Mouse (Mus musculus) left cerebral cortex, adult 2 months (tissue): ENCODE measurements around the gene Ston1. TPM values are rescaled to one million over a fixed set of nuclear protein-coding genes. Genes with fewer than 3 reads are reported as not detected.

Source experiments
- DNase-seq, 2 experiments: peaks; one replicate each; pipeline ENCODE4 v3.0.0; 2021 to 2022; ENCODE audit warnings: low spot score in 2 of 2, mixed read lengths in 1 of 2; ENCODE audit errors: extremely low spot score in 1 of 2
- H3K27ac ChIP-seq: fragments of 200-600 bp; 2 replicates; pipeline ENCODE4 v1.8.1; 2022
- H3K4me3 ChIP-seq: fragments of 200-600 bp; 2 replicates; pipeline ENCODE4 v1.8.1; 2022
- CTCF ChIP-seq: fragments of 200-600 bp; IDR thresholded peaks from 2 replicates; pipeline ENCODE4 v1.8.1; 2022; ENCODE audit warnings: antibody characterized with exemption, mild to moderate bottlenecking, moderate library complexity
- intact Hi-C: fragments of 180-260 bp; cut with DNase I; formaldehyde crosslinking; loops from one replicate; pipeline ENCODE4 v1.15.1; 2025
- total RNA-seq, 2 experiments: library from RNA; stranded (reverse); gene quantifications; 2 replicates each; pipeline ENCODE4 v1.2.3; 2021

Ston1 gene
- total RNA-seq, 2 experiments from 2014 or later: 6.1 to 7.4 TPM

GRCm38 (mm10) chr17:88629931-88630553, 32.6 kb downstream of the Ston1 start:
- intact Hi-C loops: no loop called here
- TF ChIP-seq CTCF: peak; percentile 15
- H3K4me3 ChIP-seq: no peak overlapping the region
- H3K27ac ChIP-seq: peak overlapping the region; percentile 59
- no peak for DNase-seq

GRCm38 (mm10) chr17:88630554-88630948, 33.1 kb downstream of the Ston1 start:
- intact Hi-C loops: no loop called here
- no peak for TF ChIP-seq CTCF
- H3K27ac ChIP-seq: 0 out of 2 replicates have a peak overlapping the region, but pooled peaks have one; percentile 59
- no peak for DNase-seq
- no peak overlapping the region for H3K4me3 ChIP-seq

GRCm38 (mm10) chr17:88632631-88633030, 35.1 kb downstream of the Ston1 start:
- intact Hi-C loops: no loop called here
- no peak overlapping the region for H3K4me3 ChIP-seq

GRCm38 (mm10) chr17:88636076-88636475, 38.6 kb downstream of the Ston1 start:
- Histone ChIP-seq H3K27ac (no peak overlapping the region), H3K4me3 (no peak overlapping the region)
- intact Hi-C loops: loop anchor here (2.0 kb wide), 1 partner anchor 39 kb away; the partner anchor contains the start of gene Ston1
- no peak for TF ChIP-seq CTCF
- DNase-seq: no peak

More at GRCm38 (mm10) chr17:88632631-88633030, 35.1 kb downstream of the Ston1 start:
- no peak overlapping the region for H3K27ac ChIP-seq
- no peak for DNase-seq
- TF ChIP-seq CTCF: no peak

DNA sequence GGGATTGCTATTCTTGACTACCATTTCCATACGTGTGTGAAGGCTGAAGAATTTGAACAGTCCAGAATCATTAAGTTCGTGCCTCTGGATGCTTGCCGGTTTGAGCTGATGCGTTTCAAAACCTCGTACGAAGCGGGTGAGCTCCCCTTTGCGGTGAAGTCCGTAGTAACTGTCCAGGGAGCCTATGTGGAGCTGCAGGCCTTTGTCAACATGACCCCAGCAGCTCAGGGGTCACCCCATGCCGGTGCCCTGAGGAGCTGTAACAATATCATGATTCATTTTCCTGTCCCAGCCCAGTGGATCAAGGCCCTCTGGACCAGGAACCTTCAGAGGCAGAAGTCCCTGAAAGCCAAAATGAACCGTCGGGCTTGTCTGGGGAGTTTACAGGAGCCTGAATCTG, 39.1 kb downstream of the Ston1 start:
- H3K27ac ChIP-seq: 0 out of 2 replicates have a peak overlapping the region, but pooled peaks have one; percentile 1
- intact Hi-C loops: loop anchor here (2.0 kb wide), 1 partner anchor 40 kb away; the partner anchor contains the start of gene Ston1
- DNase-seq: no peak
- H3K4me3 ChIP-seq: no peak overlapping the region
- no peak for TF ChIP-seq CTCF

GRCm38 (mm10) chr17:88641012-88641411, 43.5 kb downstream of the Ston1 start:
- TF ChIP-seq CTCF: peak; percentile 89
- H3K27ac ChIP-seq: no peak overlapping the region
- intact Hi-C loops: loop anchor here (2.0 to 10.0 kb wide), 2 partner anchors 112 to 356 kb away; no protein-coding TSS in a partner anchor

DNA sequence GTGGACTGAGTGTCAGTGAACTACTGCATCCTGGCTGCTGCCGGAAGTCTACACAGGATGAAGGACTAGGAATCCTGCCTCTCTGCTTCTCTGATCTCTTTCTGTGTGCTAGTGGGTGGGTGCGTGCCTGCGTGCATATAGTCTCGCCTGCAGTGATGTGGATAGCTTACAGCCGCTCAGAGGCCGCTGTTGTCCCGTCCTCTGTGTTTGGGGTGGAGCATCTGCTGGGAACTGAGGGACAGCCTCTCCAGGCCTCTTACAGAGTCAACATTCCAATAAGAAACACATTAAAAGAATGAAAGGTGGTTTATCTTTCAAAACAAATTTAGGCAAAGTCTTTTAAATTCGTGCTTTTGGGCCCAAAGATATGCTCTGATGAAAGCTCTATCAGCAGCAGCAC, 44.4 kb downstream of the Ston1 start:
- Histone ChIP-seq H3K4me3 (no peak overlapping the region), H3K27ac (no peak overlapping the region)
- intact Hi-C loops: loop anchor here (2.0 to 10.0 kb wide), 3 partner anchors 113 to 387 kb away; no protein-coding TSS in a partner anchor
- no peak for DNase-seq
- TF ChIP-seq CTCF: no peak

More at GRCm38 (mm10) chr17:88641012-88641411, 43.5 kb downstream of the Ston1 start:
- no peak overlapping the region for H3K4me3 ChIP-seq
- peak; percentile 64 to 73 for DNase-seq

DNA sequence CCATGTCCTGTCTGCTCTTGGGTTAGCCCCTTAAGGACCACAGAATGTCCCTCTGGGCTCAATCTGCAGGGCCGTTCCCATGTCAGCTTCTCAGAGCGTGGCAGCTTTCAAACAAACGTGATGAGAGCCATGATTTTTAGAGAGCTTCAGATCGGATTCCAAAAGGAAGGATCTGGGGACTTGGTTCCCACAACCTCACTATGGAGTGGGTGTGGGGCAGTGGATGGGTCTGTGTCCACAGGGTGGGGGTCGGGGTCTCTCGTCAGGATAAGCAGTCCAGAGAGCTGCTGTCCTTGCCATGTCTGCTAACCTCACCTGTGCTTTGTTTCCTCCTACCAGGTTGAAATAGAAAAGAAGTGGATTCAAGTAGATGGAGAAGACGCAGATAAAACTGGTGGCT, 47.4 kb downstream of the Ston1 start:
- TF ChIP-seq CTCF: no peak
- intact Hi-C loops: loop anchor here (10.0 kb wide), 1 partner anchor 360 kb away; no protein-coding TSS in a partner anchor

GRCm38 (mm10) chr17:88645299-88645698, 47.8 kb downstream of the Ston1 start:
- no peak overlapping the region for H3K27ac ChIP-seq
- DNase-seq: no peak
- H3K4me3 ChIP-seq: no peak overlapping the region
- intact Hi-C loops: loop anchor here (10.0 kb wide), 1 partner anchor 360 kb away; no protein-coding TSS in a partner anchor
- no peak for TF ChIP-seq CTCF

More for the DNA sequence above, 47.4 kb downstream of the Ston1 start:
- no peak overlapping the region for H3K27ac ChIP-seq
- DNase-seq: no peak
- no peak overlapping the region for H3K4me3 ChIP-seq

- DNase-seq: no peak
- no peak overlapping the region for H3K27ac ChIP-seq
- no peak overlapping the region for H3K4me3 ChIP-seq
- no peak for TF ChIP-seq CTCF
- intact Hi-C loops: loop anchor here (10.0 kb wide), 1 partner anchor 362 kb away; no protein-coding TSS in a partner anchor
Observed at GRCm38 (mm10) chr17:88647149-88647548, 49.7 kb downstream of the Ston1 start.

DNA sequence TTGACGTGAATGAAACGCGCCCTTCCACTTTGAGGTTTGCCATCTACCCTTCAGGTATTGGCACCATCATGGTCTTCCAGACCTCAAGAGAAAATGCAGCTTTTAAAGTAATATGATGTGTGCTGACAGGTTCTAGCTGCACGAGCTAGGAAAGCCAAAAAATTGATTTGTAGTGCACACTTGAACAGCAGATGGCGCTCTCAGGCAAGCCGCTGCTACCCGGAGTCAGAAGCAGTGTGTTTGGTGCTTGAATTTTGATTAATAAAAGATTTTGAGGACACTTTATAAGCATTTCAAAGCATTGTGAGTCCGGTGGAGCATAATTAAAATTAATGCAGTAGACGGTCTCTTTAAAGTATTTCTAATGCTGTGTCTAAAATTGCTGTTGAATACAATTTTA, 54.5 kb downstream of the Ston1 start:
- peak; percentile 73 to 78 for DNase-seq
- intact Hi-C loops: loop anchor here (1.0 to 10.0 kb wide), 5 partner anchors 101 to 1933 kb away; no protein-coding TSS in a partner anchor
- peak; percentile 94 for TF ChIP-seq CTCF
- Histone ChIP-seq H3K27ac (no peak overlapping the region), H3K4me3 (peak overlapping the region; percentile 41)

DNA sequence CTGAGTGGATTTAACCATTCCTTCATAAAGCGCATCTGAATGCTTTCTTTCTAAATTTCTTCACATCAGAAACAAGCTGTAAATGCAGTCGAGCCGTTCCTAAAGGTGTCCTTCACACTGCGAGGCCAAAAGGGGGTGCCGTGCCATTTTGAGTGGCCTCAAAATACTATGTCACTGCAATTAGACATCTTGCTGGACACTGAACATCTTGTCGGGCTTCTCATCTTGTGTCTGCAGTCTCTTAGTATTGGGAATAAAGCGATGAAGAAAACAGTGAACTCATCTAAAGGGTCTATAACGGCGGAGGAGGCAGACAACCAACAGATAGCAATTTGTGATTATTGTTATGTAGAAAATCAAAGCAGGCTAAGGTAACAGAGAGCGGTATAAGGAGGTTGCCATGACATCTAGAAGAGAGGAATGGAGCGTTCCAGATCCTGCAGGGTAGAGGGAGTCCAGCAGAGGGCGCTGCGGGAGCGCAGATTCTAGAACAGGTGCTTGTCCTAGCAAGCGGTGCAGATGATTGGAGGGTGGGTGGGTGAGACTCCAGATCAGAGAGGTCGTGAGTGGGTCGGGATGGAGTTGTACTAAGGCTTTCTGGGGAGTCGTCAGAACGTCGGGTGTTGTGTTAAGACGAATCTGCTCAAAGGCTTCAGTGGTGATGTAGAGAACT, 55.4 kb downstream of the Ston1 start:
- intact Hi-C loops: loop anchor here (1.0 to 10.0 kb wide), 5 partner anchors 100 to 1932 kb away; no protein-coding TSS in a partner anchor
- DNase-seq: peak; percentile 87 to 93
- Histone ChIP-seq H3K27ac (peak overlapping the region; percentile 76), H3K4me3 (peak overlapping the region; percentile 41)
- TF ChIP-seq CTCF: peak; percentile 91
